Mouse (Mus musculus) lung, postnatal 36 days (tissue): ENCODE measurements around the gene Mrtfa.

Experiments used
- DNase-seq: peaks from one replicate; pipeline ENCODE4 v3.0.0; 2022; ENCODE audit warnings: mixed read lengths

Gene Mrtfa

GRCm38 (mm10) chr15:81195447-81195846 lies 4.9 kb upstream of the Mrtfa start:
- no peak for DNase-seq

- no peak for DNase-seq
These were observed 4.2 kb upstream of the Mrtfa start for GRCm38 (mm10) chr15:81194791-81195190.

- DNase-seq = no peak
These were observed 2.3 kb upstream of the Mrtfa start for GRCm38 (mm10) chr15:81192858-81193257.

GRCm38 (mm10) chr15:81192316-81192715 lies 1.8 kb upstream of the Mrtfa start:
- no peak for DNase-seq

GRCm38 (mm10) chr15:81191303-81191702 lies 746 bp upstream of the Mrtfa start:
- no peak for DNase-seq

GRCm38 (mm10) chr15:81190011-81190629 lies 437 bp downstream of the Mrtfa start:
- no peak for DNase-seq

- DNase-seq = no peak
These were observed 1.5 kb downstream of the Mrtfa start for GRCm38 (mm10) chr15:81189061-81189460.

GRCm38 (mm10) chr15:81184913-81185312 lies 5.6 kb downstream of the Mrtfa start:
- no peak for DNase-seq

- DNase-seq = no peak
These were observed 9.3 kb downstream of the Mrtfa start for GRCm38 (mm10) chr15:81181233-81181632.

- no peak for DNase-seq
These were observed 11.0 kb downstream of the Mrtfa start for GRCm38 (mm10) chr15:81179523-81179922.

GRCm38 (mm10) chr15:81178703-81179102 lies 11.9 kb downstream of the Mrtfa start:
- no peak for DNase-seq

- no peak for DNase-seq
These were observed 12.7 kb downstream of the Mrtfa start for GRCm38 (mm10) chr15:81177860-81178259.

GRCm38 (mm10) chr15:81175633-81176032 lies 14.9 kb downstream of the Mrtfa start:
- no peak for DNase-seq

- no peak for DNase-seq
These were observed 18.3 kb downstream of the Mrtfa start for GRCm38 (mm10) chr15:81172259-81172658.

GRCm38 (mm10) chr15:81168735-81169134 lies 21.8 kb downstream of the Mrtfa start:
- DNase-seq = no peak

GRCm38 (mm10) chr15:81167831-81168230 lies 22.7 kb downstream of the Mrtfa start:
- peak; percentile 51 for DNase-seq

- DNase-seq = no peak
These were observed 24.3 kb downstream of the Mrtfa start for GRCm38 (mm10) chr15:81166291-81166690.

- DNase-seq = peak; percentile 38
These were observed 25.8 kb downstream of the Mrtfa start for GRCm38 (mm10) chr15:81164560-81165310.

GRCm38 (mm10) chr15:81161571-81161970 lies 29.0 kb downstream of the Mrtfa start:
- DNase-seq = no peak

GRCm38 (mm10) chr15:81160677-81161076 lies 29.9 kb downstream of the Mrtfa start:
- DNase-seq = no peak

- no peak for DNase-seq
These were observed 31.3 kb downstream of the Mrtfa start for GRCm38 (mm10) chr15:81159212-81159611.

- DNase-seq = peak; percentile 23
These were observed 31.9 kb downstream of the Mrtfa start for GRCm38 (mm10) chr15:81158517-81159120.

GRCm38 (mm10) chr15:81156453-81156852 lies 34.1 kb downstream of the Mrtfa start:
- no peak for DNase-seq

GRCm38 (mm10) chr15:81155845-81156244 lies 34.7 kb downstream of the Mrtfa start:
- DNase-seq = no peak
